Mouse (Mus musculus): ENCODE measurements around the gene Ccdc136.

GRCm38 (mm10) chr6:29399851-29400250 is 3.7 kb downstream of the Ccdc136 start:
- TF ChIP-seq SMC3 (IDR thresholded peaks at IDR 0.05; ENCODE audit: low read depth, low read length) (no peak), BHLHE40 (IDR thresholded peaks at IDR 0.05; ENCODE audit: borderline replicate concordance, low read depth, low read length) (no peak), POLR2A (IDR thresholded peaks at IDR 0.05; ENCODE audit: control insufficient read depth in 1 of 2, insufficient read depth in 1 of 2, low read depth in 1 of 2, low read length in 2 of 2, poor library complexity in 1 of 2) (no peak), TCF12 (IDR thresholded peaks at IDR 0.05; ENCODE audit: low read depth, low read length) (no peak), TAL1 (IDR thresholded peaks at IDR 0.05; ENCODE audit: low read length) (no peak), MAX (IDR thresholded peaks at IDR 0.05; ENCODE audit: low read length) (no peak), USF1 (IDR thresholded peaks at IDR 0.05; ENCODE audit: low read depth, low read length) (no peak), NRF1 (IDR thresholded peaks at IDR 0.05; ENCODE audit: insufficient read depth, low read depth, low read length, poor library complexity, severe bottlenecking) (no peak), POLR2AphosphoS2 (IDR thresholded peaks at IDR 0.05; ENCODE audit: low read length) (no peak), SIN3A (IDR thresholded peaks at IDR 0.05; ENCODE audit: low read length) (no peak), EP300 (IDR thresholded peaks at IDR 0.05; ENCODE audit: low read depth in 1 of 2, low read length in 2 of 2) (no peak), ZC3H11A (IDR thresholded peaks at IDR 0.05; ENCODE audit: low read depth, low read length) (no peak)
